Mouse (Mus musculus) left cerebral cortex, postnatal 36 days (tissue): ENCODE data around the gene Uck2. TPM values are rescaled to one million over a fixed set of nuclear protein-coding genes. Genes with fewer than 3 reads are reported as not detected.
A peak's percentile ranks its signal among the peaks of the same experiment; 100 is the strongest.

Source experiments
- DNase-seq, 2 experiments: peaks; one replicate each; pipeline ENCODE4 v3.0.0; 2021 to 2022; ENCODE audit warnings: low spot score in 2 of 2, mixed read lengths in 1 of 2
- intact Hi-C: fragments of 180-260 bp; cut with DNase I; formaldehyde crosslinking; loops from one replicate; pipeline ENCODE4 v1.15.1; 2025
- total RNA-seq, 2 experiments: library from RNA; stranded (reverse); gene quantifications; 2 replicates each; pipeline ENCODE4 v1.2.3; 2021

Gene Uck2
- total RNA-seq, 2 experiments from 2014 or later = 37.4 to 42.5 TPM

DNA sequence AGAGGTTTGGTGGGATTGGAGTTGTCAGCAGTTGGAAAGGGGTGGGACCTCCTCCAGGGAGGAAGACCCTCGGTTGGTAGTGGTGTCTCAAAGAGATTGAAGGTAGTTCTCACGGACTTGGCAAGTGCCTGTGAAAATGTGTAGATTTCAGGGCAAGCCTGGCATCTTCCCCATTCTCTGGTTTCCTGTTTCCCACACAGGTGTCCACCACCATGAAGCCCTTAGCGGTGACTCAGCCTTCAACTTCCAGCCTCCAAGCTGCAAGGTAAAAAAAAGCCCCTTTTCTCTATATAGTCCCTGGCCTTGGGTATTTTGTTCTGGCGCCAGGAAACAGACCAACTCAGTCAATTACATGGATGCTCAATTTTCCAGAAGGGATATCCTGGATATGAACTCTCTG, 19.8 kb downstream of the Uck2 start:
- intact Hi-C loops = no loop called here
- no peak for DNase-seq

DNA sequence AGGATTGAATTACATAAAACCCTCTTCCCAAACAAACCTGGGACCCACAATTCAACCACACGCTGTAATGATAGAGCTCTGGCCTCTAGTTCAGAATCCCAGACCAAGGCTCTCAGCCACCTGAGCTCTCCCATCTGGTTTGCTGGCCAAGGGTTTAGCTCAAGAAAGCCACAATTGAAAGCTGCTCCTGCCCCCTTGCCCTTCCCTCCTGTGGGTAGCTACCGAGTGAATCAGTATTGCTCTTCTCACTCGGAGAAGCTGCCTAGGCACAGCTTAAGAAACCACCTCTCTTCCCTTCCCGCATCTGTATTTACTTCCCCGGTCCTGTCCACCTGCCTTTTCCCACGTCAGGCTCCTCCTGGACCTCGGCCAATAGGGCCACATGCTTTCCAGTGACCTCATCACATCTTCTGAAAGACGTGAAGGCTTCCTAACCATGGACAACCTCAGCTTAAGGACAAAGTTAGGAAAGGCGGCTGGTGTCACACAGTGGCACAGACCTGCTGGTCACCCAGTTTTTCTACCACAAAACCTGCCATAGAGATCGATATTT, 22.6 kb downstream of the Uck2 start:
- no peak for DNase-seq
- intact Hi-C loops = no loop called here

DNA sequence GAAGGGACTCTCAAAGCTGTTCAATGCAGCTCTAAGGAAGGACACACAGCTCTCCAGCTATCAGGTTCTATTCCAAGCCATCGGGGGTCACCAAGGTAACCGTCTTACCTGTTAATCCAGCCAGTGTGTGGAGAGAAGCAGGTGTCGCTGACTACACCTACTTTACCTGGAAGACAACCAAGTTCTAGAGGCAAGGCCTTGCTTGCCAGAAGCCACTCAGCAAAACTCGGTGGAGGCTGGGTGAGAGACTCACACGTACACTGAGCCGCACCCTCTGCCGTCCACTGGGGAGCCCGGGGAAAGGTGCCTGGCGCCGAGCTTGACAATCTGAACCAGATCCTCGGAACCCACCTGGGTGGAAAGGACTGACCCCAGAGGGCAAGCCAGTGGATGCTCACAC, 23.4 kb downstream of the Uck2 start:
- intact Hi-C loops = no loop called here
- no peak for DNase-seq

DNA sequence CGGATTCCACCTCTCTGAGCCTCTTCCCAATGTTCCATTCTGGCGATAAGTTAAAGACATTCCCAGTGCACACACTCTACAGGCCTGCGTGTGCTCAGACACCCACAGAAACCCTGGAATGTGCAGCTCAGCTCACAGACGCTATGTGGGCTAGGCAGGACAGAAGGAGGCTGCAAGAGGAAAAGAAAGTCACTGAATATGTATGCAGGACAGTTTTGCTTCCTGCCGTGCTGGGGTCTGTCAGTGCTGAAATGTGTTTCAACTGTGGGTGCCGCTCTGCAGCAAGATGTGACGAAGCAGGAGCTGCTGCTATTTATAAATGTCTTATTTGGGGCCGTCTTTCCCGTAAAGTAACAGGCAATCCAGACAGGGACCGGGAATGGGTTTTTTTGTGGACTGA, 25.4 kb downstream of the Uck2 start:
- intact Hi-C loops = no loop called here

DNA sequence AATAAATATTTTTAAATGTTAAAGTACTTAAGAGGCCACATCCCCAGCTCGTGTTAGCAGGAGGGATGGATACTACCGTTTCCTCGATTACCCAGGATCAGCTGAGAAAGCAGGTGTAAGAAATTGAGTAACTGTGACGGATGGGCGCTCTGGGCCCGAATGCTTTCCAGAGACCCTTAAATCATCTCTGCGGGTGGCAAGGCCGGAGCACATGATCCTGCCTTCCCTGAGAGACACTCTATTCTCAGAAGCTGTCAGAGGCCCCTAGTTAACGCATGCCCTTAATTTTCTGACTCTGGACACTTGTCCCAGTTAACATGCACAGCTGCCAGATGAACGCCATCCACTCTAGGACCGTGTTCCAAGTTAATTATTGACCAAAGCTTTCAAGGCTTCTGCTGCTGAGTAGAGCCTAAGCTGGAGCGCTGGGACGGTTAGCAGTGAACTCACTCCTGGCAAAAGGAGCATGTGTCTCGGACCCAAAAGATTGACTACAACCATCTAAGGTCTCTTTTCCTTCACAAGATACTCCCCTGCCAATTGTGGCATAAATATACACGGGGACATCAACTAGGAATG, 28.3 kb downstream of the Uck2 start:
- intact Hi-C loops = no loop called here
- no peak for DNase-seq

More for the DNA sequence above, 25.4 kb downstream of the Uck2 start:
- DNase-seq = peak; percentile 78 to 84

DNA sequence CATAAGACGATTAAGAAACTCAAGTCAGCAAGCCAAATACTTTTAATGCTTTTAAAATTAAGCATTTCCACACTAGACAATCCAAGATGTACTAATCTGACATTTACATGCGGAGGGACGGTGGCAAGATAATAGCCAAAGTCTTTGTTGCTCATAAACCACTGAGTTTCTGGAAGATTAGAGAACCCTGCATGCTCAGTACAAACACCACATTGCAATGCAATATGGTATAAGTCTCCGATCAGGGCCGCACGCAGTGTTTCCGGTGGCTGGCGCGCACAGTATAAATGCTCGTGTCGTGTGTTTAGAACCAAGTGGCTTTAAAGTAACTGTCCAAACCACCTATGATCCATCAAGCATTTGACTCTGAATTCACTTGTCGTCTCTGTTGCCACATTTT, 31.5 kb downstream of the Uck2 start:
- intact Hi-C loops = no loop called here
- DNase-seq = no peak

DNA sequence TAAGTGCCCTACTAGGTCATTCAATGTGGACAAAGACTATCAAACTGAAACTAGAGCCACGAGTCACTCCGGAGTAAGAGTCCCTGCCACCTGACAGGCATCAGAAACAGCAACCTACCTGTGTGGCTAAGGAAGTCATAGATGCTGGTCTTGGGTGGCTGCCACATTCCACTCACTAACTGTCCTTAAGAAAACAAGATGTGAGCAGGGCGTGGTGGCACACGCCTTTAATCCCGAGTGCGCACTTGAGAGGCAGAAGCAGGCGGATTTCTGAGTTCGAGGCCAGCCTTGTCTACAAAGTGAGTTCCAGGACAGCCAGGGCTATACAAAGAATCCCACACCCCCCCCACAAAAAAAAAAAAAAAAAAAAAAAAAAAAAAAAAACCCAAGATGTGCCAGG, 35.2 kb downstream of the Uck2 start:
- intact Hi-C loops = no loop called here
- DNase-seq = no peak

DNA sequence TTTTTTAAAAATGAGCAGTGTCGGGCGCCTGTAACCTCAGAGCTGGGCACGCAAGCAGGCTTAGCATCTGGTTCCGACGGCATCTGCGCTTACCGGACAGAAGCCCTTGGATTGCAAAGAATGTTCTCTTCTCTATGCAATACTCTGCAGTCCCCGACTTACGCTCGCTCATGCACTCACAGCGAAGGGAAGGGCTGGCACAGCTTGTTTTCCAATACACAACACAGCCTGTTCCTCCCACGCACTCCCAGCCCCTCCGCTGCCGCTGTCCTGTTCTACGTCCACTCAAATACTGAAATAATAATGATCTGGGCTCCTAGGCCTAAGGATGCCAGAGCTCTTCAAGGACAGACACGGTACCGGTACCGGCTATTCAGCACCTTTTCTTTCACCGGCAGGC, 35.9 kb downstream of the Uck2 start:
- no peak for DNase-seq
- intact Hi-C loops = no loop called here

DNA sequence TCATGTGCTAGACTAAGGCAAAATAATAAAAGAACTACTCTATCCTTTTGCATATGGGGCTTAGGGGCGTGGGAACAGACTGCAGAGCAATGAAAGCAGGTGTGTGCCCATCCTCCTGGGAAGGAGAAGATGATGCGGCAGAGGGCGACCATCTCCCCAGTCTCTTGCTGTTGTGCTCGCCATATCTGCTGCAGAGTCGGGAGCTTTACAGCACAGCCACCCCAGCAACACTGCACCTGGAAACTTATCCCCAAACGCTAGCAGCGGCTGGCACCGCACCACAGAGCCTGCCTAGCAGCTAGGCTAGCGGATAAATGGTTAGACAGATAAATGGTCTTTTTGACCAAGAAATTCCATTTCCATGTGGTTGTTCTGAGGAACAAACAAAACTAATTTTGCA, 37.2 kb downstream of the Uck2 start:
- intact Hi-C loops = no loop called here
- DNase-seq = no peak

DNA sequence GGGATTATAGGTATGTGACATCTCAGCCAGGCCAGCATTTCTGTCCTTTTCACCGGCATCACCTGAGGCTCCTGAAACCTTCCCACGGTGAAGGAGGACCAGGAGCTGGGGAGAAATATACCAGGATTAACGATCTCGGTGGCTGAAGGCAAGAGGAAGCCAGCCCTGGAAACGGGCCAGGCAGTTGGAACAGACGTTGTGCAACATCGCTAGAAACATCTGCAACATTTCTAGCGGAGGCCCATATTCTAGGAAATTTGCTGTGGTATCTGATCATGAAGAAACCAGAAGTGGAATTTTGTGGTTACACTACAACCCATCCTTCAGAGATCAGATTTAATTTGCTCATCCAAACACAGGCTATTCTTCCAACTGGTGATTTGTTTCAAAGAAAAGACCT, 38.1 kb downstream of the Uck2 start:
- intact Hi-C loops = no loop called here
- DNase-seq = no peak

DNA sequence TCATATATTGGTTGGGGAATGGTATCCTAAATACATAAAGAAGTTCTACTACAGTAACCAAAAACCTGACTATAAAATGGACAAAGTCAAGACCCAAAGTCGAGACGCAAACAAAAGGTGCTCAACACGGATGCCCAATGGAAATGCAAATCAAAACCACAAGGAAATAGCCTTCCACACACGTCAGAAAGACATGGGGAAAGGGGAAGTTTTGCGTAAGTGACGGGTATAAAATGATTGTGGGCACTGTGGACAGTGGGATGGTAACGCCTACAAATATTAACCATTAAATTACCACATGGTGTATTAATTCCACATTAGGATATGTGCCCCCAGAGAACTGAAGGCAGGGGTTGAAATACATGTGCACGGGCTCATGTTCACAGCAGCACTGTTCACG, 38.8 kb downstream of the Uck2 start:
- no peak for DNase-seq
- intact Hi-C loops = no loop called here

DNA sequence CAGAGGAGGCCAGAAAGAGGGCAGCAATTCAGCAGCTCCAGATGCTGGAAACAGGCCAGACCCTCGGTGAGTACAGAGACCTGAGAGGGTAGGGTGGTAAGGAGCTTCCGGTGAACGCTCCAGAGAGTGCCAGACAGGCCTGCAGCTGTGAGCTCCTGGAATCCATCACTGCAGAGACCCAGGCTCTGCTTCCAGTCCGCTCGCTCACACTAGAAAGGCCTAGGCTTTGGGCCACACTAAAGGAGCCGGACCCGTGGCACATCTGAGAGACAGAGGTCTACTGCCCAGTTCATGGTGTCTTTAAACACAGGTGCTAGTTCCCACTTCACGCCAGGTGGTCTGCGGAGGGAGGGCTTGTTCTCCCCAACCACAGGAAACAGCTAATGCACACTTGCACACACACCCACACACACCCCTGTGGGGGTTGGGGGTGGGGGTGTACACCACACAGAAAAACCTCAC, 39.9 kb downstream of the Uck2 start:
- intact Hi-C loops = no loop called here
- no peak for DNase-seq

DNA sequence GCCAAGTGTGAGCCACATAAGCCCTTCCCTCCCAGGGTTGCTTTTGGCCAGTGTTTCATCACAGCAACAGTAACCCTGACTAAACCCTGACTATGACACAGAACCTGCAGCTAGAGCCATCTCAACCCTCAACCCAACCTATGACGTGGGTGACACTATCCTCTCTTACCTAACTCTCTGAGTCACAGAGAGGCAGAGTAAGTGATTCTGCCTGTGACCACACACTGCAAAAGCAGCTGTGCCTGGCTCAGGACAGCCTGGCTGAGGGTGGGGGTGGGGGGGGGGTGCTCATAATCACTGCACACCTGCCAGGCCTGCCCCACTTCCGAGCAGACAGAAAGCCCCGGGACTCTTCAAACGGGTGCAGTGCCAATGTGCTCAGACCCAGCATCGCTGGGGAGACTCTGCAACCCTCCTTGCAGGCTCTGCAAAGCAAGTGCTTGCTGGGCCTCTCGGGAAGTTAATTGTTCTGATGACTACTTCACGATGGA, 42.9 kb downstream of the Uck2 start:
- intact Hi-C loops = loop anchor here (5.0 kb wide), 1 partner anchor 40 kb away; no protein-coding TSS in a partner anchor
- DNase-seq = no peak

DNA sequence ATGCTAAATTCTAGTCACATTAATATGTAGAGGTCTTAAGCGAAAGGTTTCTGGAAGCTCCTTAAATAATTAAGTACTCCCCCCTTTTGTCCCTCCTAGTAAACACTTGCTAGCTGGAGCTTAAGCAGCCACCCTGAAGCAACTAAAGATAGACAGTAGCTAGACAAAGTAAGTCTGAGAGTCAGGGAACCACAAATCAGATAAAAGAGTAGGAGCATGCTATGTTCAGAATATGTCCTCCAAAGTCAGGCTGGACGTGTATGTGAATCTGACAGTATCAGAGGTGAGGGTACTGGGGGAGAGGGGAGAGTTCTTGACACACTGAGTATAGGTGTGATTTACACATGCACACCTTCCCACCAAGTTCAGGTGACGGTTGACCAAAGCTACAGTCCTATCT, 43.6 kb downstream of the Uck2 start:
- DNase-seq = no peak
- intact Hi-C loops = loop anchor here (5.0 kb wide), 1 partner anchor 41 kb away; no protein-coding TSS in a partner anchor

DNA sequence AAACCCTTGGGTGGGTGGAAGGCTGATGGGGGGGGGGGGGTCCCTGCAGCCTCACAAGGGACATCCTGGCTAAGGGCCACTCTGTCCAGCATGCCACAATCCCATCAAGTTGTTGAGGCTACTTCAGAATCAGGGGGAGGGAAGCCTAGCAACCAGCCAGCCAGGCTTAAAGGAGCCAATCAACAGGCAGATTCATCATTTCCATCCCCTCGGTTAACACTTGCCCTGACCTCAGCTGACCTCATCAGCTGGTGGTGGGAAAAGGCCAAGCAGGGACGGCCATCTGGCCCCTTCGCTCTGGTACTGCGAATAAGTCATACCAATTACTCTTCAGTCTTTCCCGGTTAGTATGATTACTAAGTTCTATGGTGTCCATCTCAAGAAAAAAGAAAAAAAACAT, 44.8 kb downstream of the Uck2 start:
- intact Hi-C loops = loop anchor here (5.0 kb wide), 1 partner anchor 42 kb away; no protein-coding TSS in a partner anchor
- DNase-seq = no peak

DNA sequence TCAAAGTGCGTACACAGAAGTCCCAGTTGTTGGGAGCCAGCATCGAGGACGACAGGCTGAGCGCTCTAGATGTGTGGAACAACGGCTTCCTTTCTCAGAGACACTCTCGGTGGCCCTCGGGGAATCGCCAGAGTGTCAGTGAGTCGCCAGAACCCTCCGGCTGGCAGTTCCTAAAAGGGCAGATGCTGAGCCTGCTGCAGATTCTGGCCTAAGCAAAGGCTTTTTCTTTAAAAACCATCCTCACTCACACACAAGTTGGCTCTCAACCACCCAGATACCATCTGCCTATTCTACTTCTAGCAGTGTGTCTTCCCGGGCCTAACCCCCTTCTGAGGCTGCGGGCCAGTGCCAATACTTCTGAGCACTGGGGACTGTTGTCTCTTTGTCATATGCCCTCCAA, 45.2 kb downstream of the Uck2 start:
- intact Hi-C loops = loop anchor here (5.0 kb wide), 1 partner anchor 42 kb away; no protein-coding TSS in a partner anchor
- peak; percentile 57 to 73 for DNase-seq

DNA sequence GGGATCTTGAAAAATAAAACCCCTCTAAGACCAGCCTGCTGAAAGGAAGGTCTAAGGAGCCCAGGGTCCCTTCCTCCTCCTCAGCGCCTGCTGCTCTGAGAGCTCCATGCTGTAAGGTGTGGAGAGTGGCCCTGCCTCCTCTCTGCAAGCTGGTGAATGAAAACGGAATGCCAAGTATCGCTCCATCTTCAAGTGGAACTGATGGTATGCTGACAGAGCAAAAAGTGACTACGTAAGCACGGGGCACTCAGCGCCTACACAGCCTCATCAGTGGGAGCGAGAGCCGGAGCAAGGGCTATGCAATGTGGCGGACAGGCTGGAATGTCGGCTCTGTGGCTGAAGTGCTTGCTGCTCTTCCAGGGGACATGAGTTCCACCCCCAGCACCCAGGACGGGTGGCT, 47.3 kb downstream of the Uck2 start:
- intact Hi-C loops = no loop called here
- no peak for DNase-seq

DNA sequence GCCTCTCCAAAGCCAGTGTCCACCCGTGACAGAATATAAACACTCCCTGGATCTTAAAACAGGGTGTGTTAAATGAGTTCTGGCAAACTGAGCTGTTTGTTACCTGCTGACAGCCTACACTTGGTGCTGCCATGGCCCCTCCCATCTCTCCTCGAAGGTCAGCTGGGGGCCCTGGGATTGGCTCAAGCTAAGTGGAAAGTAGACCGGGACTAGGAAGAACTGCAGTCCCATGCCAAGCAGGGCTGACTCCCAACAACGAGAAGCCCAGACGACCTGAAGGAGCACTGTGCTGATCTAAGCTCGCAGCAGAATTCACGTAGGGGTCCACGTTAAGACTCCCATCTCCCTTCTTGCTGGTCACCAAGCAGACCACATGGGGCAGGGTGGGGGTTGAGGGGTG, 48.3 kb downstream of the Uck2 start:
- intact Hi-C loops = no loop called here
- DNase-seq = no peak

DNA sequence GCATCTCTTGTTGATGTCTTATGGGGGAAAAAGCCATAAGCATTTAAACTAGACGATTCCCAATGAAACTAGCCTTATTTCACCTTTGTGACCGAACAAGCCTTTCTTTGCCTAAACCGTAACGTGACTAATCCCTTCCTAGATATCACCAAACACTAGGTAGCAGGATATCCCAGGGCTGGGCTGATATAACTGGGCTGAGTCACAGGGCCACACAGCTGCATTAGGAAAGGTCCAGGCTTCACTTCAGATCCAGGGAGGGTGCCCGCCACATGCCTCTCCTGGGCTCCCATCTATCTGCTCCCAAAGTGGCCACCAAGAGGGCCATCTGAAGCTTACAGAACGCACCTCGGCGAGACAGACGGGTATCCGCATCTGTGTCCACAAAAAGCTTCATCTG, 50.8 kb downstream of the Uck2 start:
- intact Hi-C loops = no loop called here

DNA sequence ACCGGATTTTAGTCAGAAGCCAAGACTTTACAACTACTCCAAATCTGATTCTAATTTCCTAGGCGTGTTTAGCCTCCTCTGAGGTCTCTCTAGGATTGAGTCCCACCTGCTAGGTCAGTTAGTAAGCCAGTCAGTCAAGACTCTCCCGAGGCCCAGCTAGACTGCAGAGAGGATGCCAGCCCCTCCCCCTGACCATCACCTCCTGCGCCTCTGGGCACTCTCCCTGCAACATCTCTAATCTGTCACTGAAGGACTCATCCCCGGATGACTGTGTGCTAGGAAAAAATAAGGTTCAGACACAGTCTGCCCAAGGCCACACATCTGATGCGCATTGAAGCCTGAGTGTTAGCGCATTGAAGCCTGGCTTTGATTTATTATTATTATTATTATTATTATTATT, 52.2 kb downstream of the Uck2 start:
- no peak for DNase-seq
- intact Hi-C loops = no loop called here

More for the DNA sequence above, 50.8 kb downstream of the Uck2 start:
- no peak for DNase-seq

DNA sequence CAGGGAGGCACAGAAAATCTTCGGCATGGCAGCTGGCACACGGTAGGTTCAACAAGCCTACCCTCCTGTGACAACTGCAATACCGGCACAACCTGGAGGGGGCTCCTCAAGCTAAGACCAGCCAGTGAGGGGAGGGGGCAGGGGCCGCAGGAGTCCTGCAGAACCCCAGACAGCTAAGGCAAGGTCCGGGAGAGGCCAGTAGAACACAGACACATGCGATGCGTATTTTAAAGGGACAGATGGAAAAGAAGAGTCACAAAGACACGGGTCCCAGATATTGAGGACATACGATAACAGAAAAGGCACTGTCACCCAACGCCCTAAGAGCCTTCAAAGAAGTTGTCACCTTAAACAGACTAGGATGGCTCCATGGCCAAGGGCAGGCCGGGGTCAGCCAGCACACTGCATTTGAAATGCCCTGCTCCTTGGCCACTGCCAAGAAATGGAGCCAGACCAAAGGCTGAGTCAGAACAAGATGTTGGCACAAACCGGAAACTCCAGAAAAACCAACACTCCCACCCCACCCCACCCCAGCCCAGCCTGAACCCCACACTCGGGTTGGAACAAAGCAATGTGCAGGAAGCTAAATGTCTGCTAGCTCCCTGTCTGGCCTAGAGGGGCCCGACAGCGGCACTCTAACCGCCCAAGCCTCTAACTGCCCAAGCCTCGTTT, 53.4 kb downstream of the Uck2 start:
- no peak for DNase-seq
- intact Hi-C loops = no loop called here
